Mouse (Mus musculus) stomach, embryonic 15.5 days (tissue): Measurements from ENCODE around the gene Snapc4. TPM values are rescaled to one million over a fixed set of nuclear protein-coding genes. Genes with fewer than 3 reads are reported as not detected.
"Not testable (repeated sequence)": the region's sequence is repeated elsewhere in the genome, so short reads cannot be mapped to it uniquely, and the experiment has no call there.

ENCODE experiments used
- ATAC-seq: fragments of 200-750 bp; cut with Nextera tagmentation; 2 replicates; pipeline ENCODE4 v1.8.0; 2017; ENCODE audit warnings: low read depth, moderate number of reproducible peaks, moderate TSS enrichment; ENCODE audit not compliant: insufficient read depth, low FRiP score
- H3K27ac ChIP-seq: fragments of 300-500 bp; sonication (generic); 2 replicates; pipeline ENCODE4 v1.5.1; 2015; ENCODE audit warnings: mild to moderate bottlenecking, inconsistent platforms
- H3K27me3 ChIP-seq: fragments of 300-500 bp; sonication (generic); replicated peaks from 2 replicates; pipeline ENCODE4 v1.6.1; 2015; ENCODE audit warnings: inconsistent platforms
- H3K36me3 ChIP-seq: fragments of 300-500 bp; sonication (generic); 2 replicates; pipeline ENCODE4 v1.6.1; 2015; ENCODE audit warnings: inconsistent platforms
- H3K4me1 ChIP-seq: fragments of 300-500 bp; sonication (generic); 2 replicates; pipeline ENCODE4 v1.6.1; 2015; ENCODE audit warnings: inconsistent platforms
- H3K4me2 ChIP-seq: fragments of 300-500 bp; sonication (generic); 2 replicates; pipeline ENCODE4 v1.6.1; 2015; ENCODE audit warnings: mild to moderate bottlenecking, inconsistent platforms
- H3K4me3 ChIP-seq: fragments of 300-500 bp; sonication (generic); replicated peaks from 2 replicates; pipeline ENCODE4 v1.5.1; 2015; ENCODE audit warnings: inconsistent platforms
- H3K9ac ChIP-seq: fragments of 300-500 bp; sonication (generic); 2 replicates; pipeline ENCODE4 v1.6.1; 2015; ENCODE audit warnings: inconsistent platforms
- H3K9me3 ChIP-seq: fragments of 300-500 bp; sonication (generic); 2 replicates; pipeline ENCODE4 v1.6.1; 2016; ENCODE audit warnings: inconsistent platforms
- WGBS: fragments of 180-500 bp; shearing (Covaris S2); methylation state at CpG from one replicate; pipeline ENCODE4 v1.1.7; 2015; 5-methylcytosine and 5-hydroxymethylcytosine counted together
- polyA plus RNA-seq: library from polyadenylated mRNA; unstranded; fragments of >200 nt; fragmentation: Nextera tagmentation; extraction: Ambion mirVana; gene quantifications from 2 replicates; pipeline ENCODE4 v1.2.1, GENCODE M21; 2015

The Snapc4 gene
- polyA plus RNA-seq, 1 experiment from 2014 or later, result 23.5 TPM

DNA sequence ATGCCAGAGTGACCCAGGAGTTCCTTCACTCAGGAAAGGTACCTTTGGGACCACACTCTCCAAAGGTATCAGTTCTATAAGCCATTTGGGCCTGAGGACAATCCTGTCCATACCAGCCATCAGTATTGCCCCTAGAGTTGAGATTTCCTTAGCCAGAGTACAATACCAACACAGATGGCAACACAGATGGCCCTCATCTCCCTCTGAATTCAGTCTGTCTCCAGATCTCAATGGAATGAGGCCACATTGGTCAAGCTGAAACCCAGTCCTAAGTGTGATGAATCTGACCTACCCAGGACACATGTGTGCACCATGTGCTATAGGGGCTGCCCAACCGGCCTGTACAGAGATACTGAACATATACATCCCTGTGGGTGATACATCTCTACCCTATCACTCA, 21.8 kb upstream of the Snapc4 start:
- Histone ChIP-seq H3K4me3 (no peak overlapping the region), H3K4me1 (peaks cover 21% of the 10 kb centered on the region), H3K4me2 (no peak overlapping the region), H3K27me3 (no peaks in the 10 kb centered on the region), H3K36me3 (peaks cover 38% of the 10 kb centered on the region), H3K9me3 (no peaks in the 10 kb centered on the region), H3K27ac (no peak overlapping the region), H3K9ac (no peak overlapping the region)
- 81% methylated on average over 1 of the region's 1 CpGs for WGBS
- ATAC-seq, result no peak

DNA sequence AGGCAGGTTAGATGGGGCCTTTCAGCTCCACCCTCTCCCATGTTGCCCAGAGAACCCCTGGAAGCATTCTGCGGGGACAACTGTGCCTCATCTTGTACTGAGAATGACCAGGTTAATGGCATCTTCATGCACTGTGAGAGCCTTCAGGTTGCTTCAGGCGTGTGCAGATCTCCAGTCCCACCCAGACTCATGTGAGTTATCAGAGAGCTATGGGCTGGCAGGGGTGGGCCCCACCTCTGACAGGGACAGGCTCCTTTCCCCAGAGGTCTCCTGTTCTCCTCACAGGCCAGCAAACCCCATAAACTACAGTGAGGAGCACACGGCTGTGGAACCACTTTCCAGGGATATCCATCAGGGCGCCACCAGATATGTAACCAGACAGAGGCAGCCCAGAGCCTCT, 20.6 kb upstream of the Snapc4 start:
- Histone ChIP-seq H3K9me3 (no peaks in the 10 kb centered on the region), H3K9ac (no peak overlapping the region), H3K27ac (no peak overlapping the region), H3K4me3 (no peak overlapping the region), H3K27me3 (no peaks in the 10 kb centered on the region), H3K4me2 (no peak overlapping the region), H3K4me1 (peaks cover 10% of the 10 kb centered on the region; the same call in 1 of the 2 replicates), H3K36me3 (peaks cover 48% of the 10 kb centered on the region)
- 82% methylated on average over 4 of the region's 4 CpGs for WGBS
- no peak for ATAC-seq

DNA sequence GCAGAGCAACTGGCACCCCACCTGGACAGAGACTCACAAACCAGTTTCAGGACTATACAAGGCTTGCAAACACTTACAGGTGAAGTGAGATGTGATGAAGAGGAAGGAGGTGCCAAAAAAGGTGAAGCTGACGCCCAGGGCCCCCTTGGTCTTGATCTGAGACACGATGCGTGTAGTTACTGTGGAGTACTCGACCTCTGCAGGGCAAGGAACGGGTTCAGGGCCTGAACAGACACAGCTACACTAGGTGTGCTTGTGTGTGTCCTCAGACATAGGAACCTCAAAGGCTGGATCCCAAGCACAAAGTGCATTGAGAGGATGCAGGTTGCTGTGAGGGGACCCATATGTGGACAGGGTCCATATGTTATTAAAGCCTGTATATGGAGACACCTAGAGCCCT, 19.8 kb upstream of the Snapc4 start:
- H3K9me3 ChIP-seq, result no peaks in the 10 kb centered on the region
- H3K27me3 ChIP-seq, result no peaks in the 10 kb centered on the region
- no peak for ATAC-seq
- WGBS, result 83% methylated on average over 5 of the region's 5 CpGs
- no peak overlapping the region for H3K4me2 ChIP-seq
- no peak overlapping the region for H3K4me3 ChIP-seq
- no peak overlapping the region for H3K9ac ChIP-seq
- H3K36me3 ChIP-seq, result peaks cover 55% of the 10 kb centered on the region
- peaks cover 2% of the 10 kb centered on the region; the same call in 1 of the 2 replicates for H3K4me1 ChIP-seq
- H3K27ac ChIP-seq, result no peak overlapping the region

DNA sequence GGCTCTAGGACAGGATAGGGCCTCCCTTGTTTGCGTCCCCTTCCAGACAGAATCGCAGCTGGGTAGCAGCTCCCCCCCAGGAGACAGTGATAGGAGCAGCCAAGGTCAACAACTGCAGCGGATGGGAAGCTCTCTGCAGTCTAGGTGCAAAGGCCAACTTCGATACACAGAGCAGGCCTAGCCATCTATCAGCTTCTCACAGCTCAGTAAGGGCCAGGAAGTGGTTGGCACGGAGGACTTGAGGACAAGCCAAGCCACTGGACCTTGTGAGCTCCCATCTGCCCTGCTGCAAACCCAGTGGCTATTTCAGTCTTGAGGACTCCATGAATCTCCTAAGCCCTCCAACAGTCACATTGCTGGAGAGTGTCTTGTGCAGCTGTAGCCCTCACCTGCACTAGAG, 19.2 kb upstream of the Snapc4 start:
- H3K27ac ChIP-seq, result no peak overlapping the region
- ATAC-seq, result no peak
- 71% methylated on average over 5 of the region's 5 CpGs for WGBS
- no peak overlapping the region for H3K4me3 ChIP-seq
- H3K4me2 ChIP-seq, result no peak overlapping the region
- no peaks in the 10 kb centered on the region for H3K27me3 ChIP-seq
- no peak overlapping the region for H3K9ac ChIP-seq
- H3K9me3 ChIP-seq, result no peaks in the 10 kb centered on the region
- H3K36me3 ChIP-seq, result peaks cover 62% of the 10 kb centered on the region
- no peaks in the 10 kb centered on the region for H3K4me1 ChIP-seq

DNA sequence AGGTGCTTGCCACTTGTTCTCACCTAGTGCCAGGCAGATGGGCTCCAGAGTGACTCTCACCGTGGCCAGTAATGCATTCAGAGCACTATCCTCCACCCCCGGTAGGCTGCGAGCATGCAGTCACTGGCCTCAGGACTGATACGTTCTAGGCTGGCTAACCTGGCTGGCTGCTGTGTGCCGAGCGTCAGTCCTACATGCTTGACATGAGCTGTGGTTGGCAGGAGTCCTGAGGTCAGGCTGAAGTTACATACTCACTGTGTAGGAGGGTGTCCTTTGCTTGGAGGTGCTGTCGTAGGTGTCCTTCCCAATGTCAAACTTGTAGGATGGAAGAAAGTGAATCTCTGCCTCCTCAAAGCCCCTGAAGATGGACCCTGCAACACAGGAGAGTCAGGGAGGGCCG, 18.5 kb upstream of the Snapc4 start:
- Histone ChIP-seq H3K27me3 (no peaks in the 10 kb centered on the region), H3K9ac (no peak overlapping the region), H3K4me1 (no peaks in the 10 kb centered on the region), H3K9me3 (no peaks in the 10 kb centered on the region), H3K4me2 (no peak overlapping the region), H3K4me3 (no peak overlapping the region), H3K27ac (no peak overlapping the region), H3K36me3 (peaks cover 69% of the 10 kb centered on the region)
- ATAC-seq, result no peak
- 87% methylated on average over 8 of the region's 8 CpGs for WGBS

DNA sequence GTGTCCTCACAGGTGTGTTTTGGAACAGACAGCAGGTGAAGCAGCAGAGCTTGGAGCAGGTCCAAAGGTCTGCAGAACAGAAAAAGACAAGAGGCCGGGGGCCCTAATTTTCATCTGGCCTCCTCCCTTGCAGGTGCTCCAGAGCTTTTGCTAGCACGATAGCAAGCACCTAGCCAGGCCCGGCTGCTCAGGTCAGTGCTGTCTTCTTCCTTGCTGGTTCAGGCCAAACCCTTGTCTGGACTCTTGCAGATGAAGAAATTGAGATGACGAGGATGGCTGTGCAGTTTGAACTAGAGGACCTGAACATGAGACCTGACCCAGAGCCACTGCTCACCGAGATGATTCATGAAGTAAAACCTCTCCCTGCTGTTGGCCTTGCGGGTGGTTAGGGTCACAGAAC, 11.2 kb upstream of the Snapc4 start:
- Histone ChIP-seq H3K27ac (no peak overlapping the region), H3K4me2 (no peak overlapping the region), H3K27me3 (no peaks in the 10 kb centered on the region), H3K4me1 (peaks cover 3% of the 10 kb centered on the region), H3K36me3 (peaks cover 59% of the 10 kb centered on the region), H3K4me3 (no peak overlapping the region), H3K9me3 (no peaks in the 10 kb centered on the region), H3K9ac (no peak overlapping the region)
- 89% methylated on average over 6 of the region's 6 CpGs for WGBS
- no peak for ATAC-seq

DNA sequence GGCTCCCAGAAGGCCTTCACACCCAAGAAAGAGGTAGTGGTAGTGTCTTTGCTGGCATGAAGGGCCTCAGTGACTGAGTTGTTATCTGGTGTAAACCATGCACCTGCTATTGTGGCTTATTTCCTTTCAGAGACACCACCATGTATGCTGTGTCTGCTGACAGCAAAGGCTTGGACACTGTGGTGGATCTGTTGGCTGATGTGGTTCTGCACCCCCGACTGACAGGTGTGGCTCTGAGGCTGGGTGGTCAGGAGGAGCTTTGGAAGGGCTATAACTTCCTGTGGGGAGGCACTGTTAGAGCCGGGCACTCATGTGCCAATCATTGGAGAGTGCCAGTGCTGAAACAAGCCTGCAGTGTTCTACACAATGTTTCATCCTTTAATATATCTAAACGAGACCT, 10.5 kb upstream of the Snapc4 start:
- Histone ChIP-seq H3K4me1 (peaks cover 3% of the 10 kb centered on the region), H3K9ac (no peak overlapping the region), H3K27ac (no peak overlapping the region), H3K27me3 (no peaks in the 10 kb centered on the region), H3K36me3 (peaks cover 61% of the 10 kb centered on the region), H3K4me2 (no peak overlapping the region), H3K9me3 (no peaks in the 10 kb centered on the region), H3K4me3 (no peak overlapping the region)
- ATAC-seq, result no peak
- WGBS, result 76% methylated on average over 3 of the region's 3 CpGs

DNA sequence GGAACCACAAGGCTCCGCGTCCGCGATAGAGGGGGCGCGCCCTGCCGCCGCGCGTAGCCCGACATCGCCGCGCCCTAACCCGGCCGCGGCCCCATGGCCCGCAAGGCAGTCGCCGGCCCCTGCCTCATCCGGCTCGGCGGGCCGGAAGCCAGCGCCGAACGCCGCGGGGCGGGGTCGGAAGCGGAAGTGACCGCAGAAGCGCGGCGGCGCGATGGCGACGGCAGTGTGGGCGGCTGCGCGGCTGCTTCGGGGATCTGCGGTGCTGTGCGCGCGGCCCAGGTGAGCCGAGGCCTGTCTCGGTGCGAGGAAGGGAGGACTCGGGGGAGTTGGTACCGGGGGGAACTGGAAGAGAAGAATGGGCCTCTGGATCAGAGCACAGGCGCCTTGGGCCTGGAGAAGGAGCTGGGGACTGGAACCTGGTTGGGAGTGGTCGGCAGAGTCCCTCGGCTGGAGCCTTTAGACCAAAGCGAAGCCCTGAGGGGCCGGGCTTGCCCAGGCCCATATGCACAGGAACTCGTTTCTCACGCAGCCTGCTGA, 8.8 kb upstream of the Snapc4 start, which contains the start of the genes Entr1 and Pmpca:
TSS of gene Entr1 (minus strand) at position 163 of the 537 bp plus-strand sequence.
TSS of gene Pmpca (plus strand) at position 186 of the 537 bp plus-strand sequence.
- peaks cover 55% of the 10 kb centered on the region for H3K36me3 ChIP-seq
- peak within 1 kb of the TSS; percentile 84 for H3K4me2 ChIP-seq
- ATAC-seq, result peak; percentile 93

DNA sequence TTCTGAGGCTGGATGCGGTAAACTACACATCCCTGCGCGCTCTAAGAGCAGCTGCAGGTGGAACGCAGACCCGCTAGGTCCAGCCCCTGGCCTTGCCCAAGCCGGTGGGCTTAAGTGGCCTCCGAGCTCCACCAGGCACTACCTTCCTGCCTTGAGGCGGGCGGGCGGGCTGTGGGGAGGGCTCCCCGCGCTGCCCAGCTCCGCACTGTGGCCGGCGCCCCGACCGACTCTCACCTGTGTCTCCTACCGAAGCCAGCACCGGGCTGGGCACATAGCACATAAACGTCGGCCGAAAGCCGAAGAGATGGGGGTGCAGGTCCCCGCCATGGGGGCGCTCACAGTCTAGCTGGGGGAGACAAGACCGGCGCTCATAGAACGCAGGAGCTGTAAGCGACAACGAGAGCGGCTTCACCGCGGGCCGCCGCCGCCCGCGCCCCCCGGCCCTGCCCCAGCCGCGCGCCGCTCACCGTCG, 8.3 kb upstream of the Snapc4 start:
- WGBS, result under 1% methylated on average over 36 of the region's 45 CpGs
- peak overlapping the region; percentile 70 for H3K9ac ChIP-seq

More for the DNA sequence above, 8.8 kb upstream of the Snapc4 start, which contains the start of the genes Entr1 and Pmpca:
- Histone ChIP-seq H3K4me3 (peak within 1 kb of the TSS; percentile 91), H3K27ac (peak within 1 kb of the TSS; percentile 55), H3K27me3 (no peaks in the 10 kb centered on the region), H3K9ac (peak within 1 kb of the TSS; percentile 70), H3K4me1 (peaks cover 3% of the 10 kb centered on the region), H3K9me3 (no peaks in the 10 kb centered on the region)
- under 1% methylated on average over 60 of the region's 60 CpGs for WGBS

DNA sequence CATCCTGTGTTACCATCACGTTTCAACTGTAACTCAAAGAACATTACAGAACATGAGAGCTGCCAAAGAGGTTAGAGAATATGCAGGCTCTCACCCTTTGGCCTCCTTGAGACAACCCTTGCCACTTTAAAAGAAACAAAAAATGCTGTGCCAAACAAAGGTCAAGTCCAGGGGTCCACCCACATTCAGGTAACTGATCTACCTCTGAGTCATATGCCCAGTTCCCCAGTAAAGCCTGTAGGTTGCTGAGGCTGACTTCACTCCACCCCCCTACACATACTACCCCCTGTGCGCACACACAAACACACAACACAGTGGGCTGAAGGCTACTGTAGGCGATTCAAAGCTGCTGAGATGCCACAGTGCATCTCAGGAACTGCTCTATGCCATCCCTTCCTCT, 7.3 kb upstream of the Snapc4 start:
- peak overlapping the region; percentile 84; the same call in 1 of the 2 replicates for H3K4me2 ChIP-seq
- H3K9ac ChIP-seq, result no peak overlapping the region
- H3K4me1 ChIP-seq, result peaks cover 3% of the 10 kb centered on the region
- H3K36me3 ChIP-seq, result peaks cover 51% of the 10 kb centered on the region
- no peaks in the 10 kb centered on the region for H3K9me3 ChIP-seq
- ATAC-seq, result no peak
- no peak overlapping the region for H3K27ac ChIP-seq
- 0 out of 2 replicates have a peak overlapping the region, but pooled peaks have one; percentile 1 for H3K4me3 ChIP-seq
- H3K27me3 ChIP-seq, result no peaks in the 10 kb centered on the region
- 86% methylated on average over 3 of the region's 3 CpGs for WGBS

More for the DNA sequence above, 8.3 kb upstream of the Snapc4 start:
- Histone ChIP-seq H3K4me2 (peak overlapping the region; percentile 84), H3K36me3 (peaks cover 51% of the 10 kb centered on the region), H3K27me3 (no peaks in the 10 kb centered on the region), H3K27ac (peak overlapping the region; percentile 55), H3K4me3 (peak overlapping the region; percentile 91), H3K4me1 (peaks cover 3% of the 10 kb centered on the region), H3K9me3 (no peaks in the 10 kb centered on the region)
- ATAC-seq, result peak; percentile 52

DNA sequence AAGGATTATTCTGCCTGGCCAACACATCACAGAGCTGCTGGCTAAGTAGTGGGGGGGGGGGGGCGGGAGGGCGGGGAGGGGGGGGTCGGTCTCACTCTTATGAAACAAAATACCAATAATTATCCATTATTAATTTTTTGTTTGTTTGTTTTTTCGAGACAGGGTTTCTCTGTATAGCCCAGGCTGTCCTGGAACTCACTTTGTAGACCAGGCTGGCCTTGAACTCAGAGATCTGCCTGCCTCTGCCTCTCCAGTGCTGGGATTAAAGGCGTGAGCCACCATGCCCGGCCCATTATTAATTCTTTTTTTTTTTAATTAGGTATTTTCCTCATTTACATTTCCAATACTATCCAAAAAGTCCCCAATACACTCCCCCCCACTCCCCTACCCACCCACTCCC, 418 bp upstream of the Snapc4 start:
- H3K4me2 ChIP-seq, result peak overlapping the region; percentile 86
- H3K4me1 ChIP-seq, ATAC-seq, H3K9me3 ChIP-seq, H3K27ac ChIP-seq, H3K27me3 ChIP-seq, H3K9ac ChIP-seq: not testable (repeated sequence)
- WGBS, result 26% methylated on average over 6 of the region's 6 CpGs
- H3K4me3 ChIP-seq, result peak overlapping the region; percentile 70
- H3K36me3 ChIP-seq, result peaks cover 42% of the 10 kb centered on the region

DNA sequence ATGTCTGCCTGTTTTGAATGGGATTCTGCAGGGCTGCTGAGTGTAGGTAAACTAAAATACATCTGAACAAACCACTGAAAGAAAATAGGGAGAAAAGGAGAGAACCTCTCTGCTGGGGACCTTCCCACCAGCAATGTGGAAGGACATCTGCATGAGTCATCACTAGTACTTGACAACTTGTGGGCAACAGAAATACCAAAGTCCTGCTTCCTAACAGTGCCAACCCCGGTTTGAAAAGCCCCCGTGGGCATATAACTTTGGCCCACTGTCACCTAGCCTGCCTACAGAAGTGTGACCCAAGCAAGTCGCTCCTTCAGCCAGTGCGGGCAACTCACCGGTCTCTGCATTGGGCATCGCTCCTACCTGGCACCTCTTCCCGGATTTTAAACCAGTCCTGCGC, 8.1 kb downstream of the Snapc4 start:
- no peak for ATAC-seq
- Histone ChIP-seq H3K27me3 (no peaks in the 10 kb centered on the region), H3K4me2 (no peak overlapping the region), H3K4me1 (no peaks in the 10 kb centered on the region), H3K9me3 (no peaks in the 10 kb centered on the region), H3K4me3 (no peak overlapping the region), H3K36me3 (peaks cover 77% of the 10 kb centered on the region), H3K9ac (no peak overlapping the region), H3K27ac (no peak overlapping the region)
- WGBS, result 95% methylated on average over 8 of the region's 8 CpGs
